Mouse (Mus musculus) cerebellum, adult 9-10 months (tissue): Measurements from ENCODE around the gene Smg8.

Experiments
- DNase-seq: peaks from one replicate; pipeline ENCODE4 v3.0.0; 2022

The Smg8 gene

GRCm38 (mm10) chr11:87039307-87039963 lies 47.1 kb downstream of the Smg8 start:
- no peak for DNase-seq

GRCm38 (mm10) chr11:87036180-87036579 lies 50.4 kb downstream of the Smg8 start:
- DNase-seq: no peak

GRCm38 (mm10) chr11:87028212-87028611 lies 58.4 kb downstream of the Smg8 start:
- no peak for DNase-seq
